Mouse (Mus musculus) hindbrain, embryonic 14.5 days (tissue): ENCODE results near the gene Rps16. TPM values are rescaled to one million over a fixed set of nuclear protein-coding genes. Genes with fewer than 3 reads are reported as not detected.

Experiments
- ATAC-seq: fragments of 200-750 bp; cut with Nextera tagmentation; 2 replicates; pipeline ENCODE4 v1.8.0; 2017; ENCODE audit warnings: moderate number of reproducible peaks, mild to moderate bottlenecking, moderate TSS enrichment, moderate library complexity; ENCODE audit not compliant: low FRiP score
- DNase-seq: peaks from one replicate; pipeline ENCODE4 v3.0.0-alpha.2; 2015; ENCODE audit warnings: low spot score
- H3K27ac ChIP-seq: fragments of 300-500 bp; sonication (generic); 2 replicates; pipeline ENCODE4 v1.5.1; 2014; ENCODE audit warnings: mild to moderate bottlenecking, moderate library complexity
- H3K27me3 ChIP-seq: fragments of 300-500 bp; sonication (generic); 2 replicates; pipeline ENCODE4 v1.6.1; 2014; ENCODE audit warnings: mild to moderate bottlenecking, low read length, mixed read lengths; ENCODE audit not compliant: control insufficient read depth, insufficient read depth
- H3K36me3 ChIP-seq: fragments of 300-500 bp; sonication (generic); replicated peaks from 2 replicates; pipeline ENCODE4 v1.6.1; 2014; ENCODE audit not compliant: control insufficient read depth, insufficient read depth
- H3K4me1 ChIP-seq: fragments of 300-500 bp; sonication (generic); replicated peaks from 2 replicates; pipeline ENCODE4 v1.6.1; 2014; ENCODE audit warnings: antibody characterized with exemption, low read length, mixed read lengths; ENCODE audit not compliant: control insufficient read depth, insufficient read depth
- H3K4me2 ChIP-seq: fragments of 300-500 bp; sonication (generic); replicated peaks from 2 replicates; pipeline ENCODE4 v1.6.1; 2014; ENCODE audit warnings: mild to moderate bottlenecking, moderate library complexity
- H3K4me3 ChIP-seq: fragments of 300-500 bp; sonication (generic); replicated peaks from 2 replicates; pipeline ENCODE4 v1.5.1; 2014; ENCODE audit warnings: mild to moderate bottlenecking, low read length
- H3K9ac ChIP-seq: fragments of 300-500 bp; sonication (generic); 2 replicates; pipeline ENCODE4 v1.6.1; 2014
- H3K9me3 ChIP-seq: fragments of 300-500 bp; sonication (generic); 2 replicates; pipeline ENCODE4 v1.6.1; 2016; ENCODE audit warnings: low read length; ENCODE audit not compliant: control insufficient read depth
- WGBS: fragments of 180-500 bp; shearing (Covaris S2); extraction: QIAGEN DNeasy Blood & Tissue Kit; methylation state at CpG from one replicate; pipeline ENCODE4 v1.1.7; 2014; 5-methylcytosine and 5-hydroxymethylcytosine counted together
- polyA plus RNA-seq: library from polyadenylated mRNA; unstranded; fragments of >200 nt; fragmentation: Nextera tagmentation; extraction: Ambion mirVana; gene quantifications from 2 replicates; pipeline ENCODE4 v1.2.1, GENCODE M21; 2014

Gene Rps16
- polyA plus RNA-seq, 1 experiment from 2014 or later: 677 TPM

- H3K9me3 ChIP-seq: no peaks in the 10 kb centered on the region
- H3K9ac ChIP-seq: no peak overlapping the region
- peaks cover 14% of the 10 kb centered on the region for H3K4me1 ChIP-seq
- no peak for ATAC-seq
- no peak overlapping the region for H3K4me3 ChIP-seq
- WGBS: 46% methylated on average over 7 of the region's 7 CpGs
- DNase-seq: no peak
- H3K27me3 ChIP-seq: no peaks in the 10 kb centered on the region
- no peak overlapping the region for H3K4me2 ChIP-seq
- H3K36me3 ChIP-seq: no peaks in the 10 kb centered on the region
- H3K27ac ChIP-seq: no peak overlapping the region
These were observed 9.1 kb upstream of the Rps16 start for GRCm38 (mm10) chr7:28341381-28341780.

GRCm38 (mm10) chr7:28344637-28345036 is 5.8 kb upstream of the Rps16 start:
- no peaks in the 10 kb centered on the region for H3K36me3 ChIP-seq
- H3K27me3 ChIP-seq: no peaks in the 10 kb centered on the region
- H3K27ac ChIP-seq: no peak overlapping the region
- no peaks in the 10 kb centered on the region for H3K9me3 ChIP-seq
- no peak overlapping the region for H3K9ac ChIP-seq
- 0 out of 2 replicates have a peak, but pooled peaks cover 2% of the 10 kb centered on the region for H3K4me1 ChIP-seq
- peak; percentile 18; the same call in 1 of the 2 replicates for ATAC-seq
- peak; percentile 84 for DNase-seq
- H3K4me3 ChIP-seq: no peak overlapping the region
- WGBS: 4% methylated on average over 4 of the region's 4 CpGs
- H3K4me2 ChIP-seq: no peak overlapping the region

DNA sequence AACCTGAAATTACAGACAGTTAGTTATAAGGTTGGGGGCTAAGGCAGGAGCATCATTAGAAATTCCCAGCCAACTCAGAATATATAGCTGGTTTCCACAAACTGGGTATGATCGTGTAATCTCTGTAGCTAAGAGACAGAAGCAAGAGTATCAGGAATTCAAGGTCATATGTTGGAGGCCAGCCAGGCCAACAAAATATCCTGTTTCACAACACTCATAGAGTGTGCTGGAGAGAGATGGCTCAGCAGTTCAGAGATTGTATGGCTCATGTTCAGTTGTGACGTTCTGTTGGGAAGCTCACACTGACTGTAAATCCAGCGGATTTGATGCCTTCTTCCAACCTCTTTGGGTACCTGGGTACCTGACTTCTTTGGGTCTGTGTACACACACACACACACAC is 2.7 kb upstream of the Rps16 start:
- H3K4me2 ChIP-seq: no peak overlapping the region
- no peak overlapping the region for H3K9ac ChIP-seq
- WGBS: 77% methylated on average over 3 of the region's 3 CpGs
- H3K4me1 ChIP-seq: peaks cover 16% of the 10 kb centered on the region
- no peaks in the 10 kb centered on the region for H3K27me3 ChIP-seq
- no peaks in the 10 kb centered on the region for H3K9me3 ChIP-seq
- H3K36me3 ChIP-seq: peaks cover 11% of the 10 kb centered on the region
- no peak overlapping the region for H3K27ac ChIP-seq
- ATAC-seq (no peak), DNase-seq (no peak)
- H3K4me3 ChIP-seq: no peak overlapping the region

DNA sequence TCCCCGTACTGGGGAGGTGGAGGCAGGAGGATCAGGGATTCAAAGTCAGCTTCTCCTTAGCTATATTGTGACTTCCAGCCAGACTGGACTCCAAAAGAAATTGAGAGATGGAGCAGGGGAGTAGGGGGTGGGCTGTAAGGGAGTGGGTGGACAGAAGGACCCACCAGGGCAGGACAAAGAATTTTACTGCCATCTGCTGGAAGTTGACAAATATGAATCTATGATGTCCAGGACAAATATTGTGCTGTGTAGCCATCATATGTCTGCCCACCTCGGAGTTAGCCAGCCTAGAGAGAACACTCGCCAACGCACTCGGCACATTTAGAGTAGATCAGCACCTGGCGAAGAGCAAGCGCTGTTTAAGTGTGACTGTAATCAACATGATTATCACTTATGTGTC is 1.9 kb upstream of the Rps16 start:
- no peaks in the 10 kb centered on the region for H3K9me3 ChIP-seq
- no peak overlapping the region for H3K9ac ChIP-seq
- H3K4me1 ChIP-seq: peaks cover 16% of the 10 kb centered on the region
- ATAC-seq: no peak
- H3K4me3 ChIP-seq: no peak overlapping the region
- peaks cover 20% of the 10 kb centered on the region for H3K36me3 ChIP-seq
- peak; percentile 25 for DNase-seq
- WGBS: 91% methylated on average over 7 of the region's 7 CpGs
- H3K4me2 ChIP-seq: no peak overlapping the region
- no peaks in the 10 kb centered on the region for H3K27me3 ChIP-seq
- no peak overlapping the region for H3K27ac ChIP-seq

- Histone ChIP-seq H3K4me1 (peaks cover 16% of the 10 kb centered on the region), H3K9me3 (no peaks in the 10 kb centered on the region), H3K4me3 (peak overlapping the region; percentile 86), H3K4me2 (peak overlapping the region; percentile 88), H3K9ac (peak overlapping the region; percentile 97), H3K27ac (no peak overlapping the region), H3K27me3 (no peaks in the 10 kb centered on the region), H3K36me3 (peaks cover 38% of the 10 kb centered on the region)
- WGBS: 37% methylated on average over 4 of the region's 4 CpGs
- ATAC-seq (no peak), DNase-seq (no peak)
These were observed 1.3 kb downstream of the Rps16 start for GRCm38 (mm10) chr7:28351676-28352191.

- H3K9me3 ChIP-seq: no peaks in the 10 kb centered on the region
- no peak overlapping the region for H3K27ac ChIP-seq
- DNase-seq: no peak
- H3K4me3 ChIP-seq: no peak overlapping the region
- H3K4me2 ChIP-seq: no peak overlapping the region
- H3K9ac ChIP-seq: no peak overlapping the region
- peaks cover 16% of the 10 kb centered on the region for H3K4me1 ChIP-seq
- WGBS: 91% methylated on average over 2 of the region's 2 CpGs
- ATAC-seq: no peak
- no peaks in the 10 kb centered on the region for H3K27me3 ChIP-seq
- peaks cover 38% of the 10 kb centered on the region for H3K36me3 ChIP-seq
These were observed 2.8 kb downstream of the Rps16 start for GRCm38 (mm10) chr7:28353267-28353666.

- no peaks in the 10 kb centered on the region for H3K9me3 ChIP-seq
- ATAC-seq (no peak), DNase-seq (no peak)
- H3K36me3 ChIP-seq: peaks cover 38% of the 10 kb centered on the region
- no peaks in the 10 kb centered on the region for H3K27me3 ChIP-seq
- H3K27ac ChIP-seq: no peak overlapping the region
- H3K4me3 ChIP-seq: no peak overlapping the region
- H3K9ac ChIP-seq: no peak overlapping the region
- peaks cover 16% of the 10 kb centered on the region for H3K4me1 ChIP-seq
- H3K4me2 ChIP-seq: no peak overlapping the region
- 92% methylated on average over 3 of the region's 3 CpGs for WGBS
These were observed 3.7 kb downstream of the Rps16 start for GRCm38 (mm10) chr7:28354113-28354581.

DNA sequence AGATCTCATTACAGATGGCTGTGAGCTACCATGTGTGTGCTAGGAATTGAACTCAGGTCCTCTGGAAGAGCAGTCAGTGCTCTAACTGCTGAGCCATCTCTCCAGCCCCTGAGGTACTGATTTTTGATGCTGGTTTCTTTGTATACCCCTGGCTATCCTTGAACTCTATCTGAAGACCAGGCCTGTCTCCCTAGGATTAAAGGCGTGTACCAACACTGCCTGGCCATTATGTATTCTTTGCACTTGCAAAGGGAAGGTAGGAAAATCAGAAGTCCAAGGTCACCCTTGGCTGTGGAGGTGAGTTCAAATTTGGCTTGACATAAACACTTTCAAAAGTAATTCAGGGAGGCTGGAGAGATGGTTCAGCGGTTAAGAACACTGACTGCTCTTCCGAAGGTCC is 4.1 kb downstream of the Rps16 start:
- Histone ChIP-seq H3K4me1 (peaks cover 14% of the 10 kb centered on the region), H3K4me2 (no peak overlapping the region), H3K4me3 (no peak overlapping the region), H3K27me3 (no peaks in the 10 kb centered on the region), H3K36me3 (peaks cover 41% of the 10 kb centered on the region), H3K27ac (no peak overlapping the region), H3K9ac (no peak overlapping the region), H3K9me3 (no peaks in the 10 kb centered on the region)
- ATAC-seq (no peak), DNase-seq (no peak)
- 89% methylated on average over 3 of the region's 3 CpGs for WGBS

DNA sequence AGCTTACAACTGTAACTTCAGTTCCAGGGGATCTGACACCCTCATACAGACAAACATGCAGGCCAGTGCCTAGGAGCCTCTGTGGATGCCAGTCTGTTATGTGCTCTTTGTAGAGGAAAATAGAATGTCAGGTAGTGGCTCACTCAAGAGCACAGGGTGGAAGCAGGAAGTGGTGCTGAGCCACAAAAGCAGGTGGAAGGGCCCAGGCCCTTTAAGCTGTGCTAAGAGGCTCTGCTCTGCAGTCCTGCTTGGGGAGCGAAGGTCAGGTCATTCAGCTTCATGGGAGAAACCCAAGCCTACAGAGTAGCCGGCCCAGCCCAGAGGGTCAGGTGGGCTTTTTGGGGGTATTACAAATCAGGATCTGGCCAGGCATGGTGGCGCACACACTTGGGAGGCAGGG is 4.8 kb downstream of the Rps16 start:
- no peaks in the 10 kb centered on the region for H3K27me3 ChIP-seq
- H3K4me1 ChIP-seq: peaks cover 9% of the 10 kb centered on the region
- ATAC-seq: no peak
- no peak overlapping the region for H3K4me3 ChIP-seq
- DNase-seq: no peak
- 88% methylated on average over 3 of the region's 3 CpGs for WGBS
- no peak overlapping the region for H3K27ac ChIP-seq
- H3K4me2 ChIP-seq: no peak overlapping the region
- no peak overlapping the region for H3K9ac ChIP-seq
- no peaks in the 10 kb centered on the region for H3K9me3 ChIP-seq
- peaks cover 48% of the 10 kb centered on the region for H3K36me3 ChIP-seq

DNA sequence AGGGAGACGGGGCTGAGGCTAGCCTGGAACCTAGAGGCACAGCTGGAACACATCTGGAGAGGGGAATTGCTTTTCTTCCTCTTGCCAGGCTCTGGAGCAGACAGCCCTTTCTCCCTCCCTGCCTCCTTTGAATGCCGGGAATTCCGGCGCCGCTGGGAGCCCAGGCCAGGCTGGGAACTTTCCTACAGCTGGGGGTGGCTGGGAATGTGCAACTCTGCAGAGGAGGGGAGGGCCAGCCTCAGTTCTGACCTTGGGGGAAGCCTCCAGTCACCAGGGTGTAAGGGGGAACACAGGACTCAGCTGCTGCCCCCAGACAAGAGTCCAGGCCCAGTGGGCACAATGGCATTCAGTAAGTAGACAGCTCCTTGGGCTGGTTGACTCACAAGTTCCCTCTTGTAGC is 6.5 kb downstream of the Rps16 start:
- Histone ChIP-seq H3K9ac (no peak overlapping the region), H3K4me2 (no peak overlapping the region), H3K27ac (0 out of 2 replicates have a peak overlapping the region, but pooled peaks have one; percentile 67), H3K4me3 (no peak overlapping the region), H3K4me1 (peaks cover under 1% of the 10 kb centered on the region), H3K27me3 (no peaks in the 10 kb centered on the region), H3K36me3 (peaks cover 59% of the 10 kb centered on the region), H3K9me3 (no peaks in the 10 kb centered on the region)
- WGBS: 1% methylated on average over 5 of the region's 5 CpGs
- no peak for DNase-seq
- ATAC-seq: no peak
